Mouse (Mus musculus): Measurements from ENCODE around the gene Agbl5.

- TF ChIP-seq GATA1 (IDR thresholded peaks at IDR 0.05; ENCODE audit: borderline replicate concordance, low read length) (no peak), FLI1 (IDR thresholded peaks at IDR 0.05; ENCODE audit: low read length) (no peak)
Observed at GRCm38 (mm10) chr5:30887331-30887761, 1.1 kb upstream of the Agbl5 start.
